Mouse (Mus musculus) embryonic stem cell, embryonic (primary cell): ENCODE measurements around the gene Mrgprd.

Source experiments
- CTCF ChIA-PET, 4 experiments: fragments of 300-600 bp in 2 of 4; fragments of 350-600 bp in 2 of 4; sonication (Branson Sonifier 250); formaldehyde crosslinking; loops; one replicate each; lab custom pipeline; 2022; ENCODE audit warnings: inconsistent platforms in 2 of 4; lab: Charles Lee
- POLR2A ChIA-PET, 4 experiments: fragments of 300-600 bp in 2 of 4; fragments of 350-600 bp in 2 of 4; sonication (Branson Sonifier 250); formaldehyde crosslinking; loops; one replicate each; lab custom pipeline; 2022; ENCODE audit warnings: antibody characterized with exemption in 4 of 4, inconsistent platforms in 1 of 4; lab: Charles Lee

Gene Mrgprd

GRCm38 (mm10) chr7:145314785-145315411 is at the start of gene Mrgprd:
Gene Mrgprd, plus strand, starts transcription at chr7:145314835.
- POLR2A ChIA-PET = interaction anchor here in 2 of 4 experiments (0.5 to 2.4 kb wide), 5 partner anchors 10 to 77 kb away, joined by 3 to 11 read pairs (median 6); no protein-coding TSS in a partner anchor
- CTCF ChIA-PET = no interaction called here

DNA sequence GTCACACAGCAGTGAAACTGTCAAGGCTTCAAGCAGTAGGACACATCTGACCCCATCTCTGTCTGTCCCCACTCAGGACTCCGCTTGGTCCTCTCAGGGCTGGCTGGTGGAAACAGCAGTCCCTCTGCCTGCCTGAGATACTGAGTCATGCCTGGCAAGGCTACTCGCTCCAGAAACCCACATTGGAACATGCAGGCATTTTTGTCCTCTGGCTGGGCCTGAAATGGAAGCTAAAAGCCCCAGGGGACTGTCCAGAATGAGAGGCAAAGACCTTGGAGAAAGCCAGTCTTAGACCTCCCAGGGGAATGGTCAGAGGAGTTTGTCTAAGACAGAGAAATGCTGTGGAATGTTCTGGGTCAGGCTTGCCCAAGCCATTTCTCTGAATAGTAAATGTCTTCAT is 48.6 kb upstream of the Mrgprd start:
- ChIA-PET POLR2A (interaction anchor here in 1 of 4 experiments (1.4 kb wide), 1 partner anchor 14 kb away, joined by 4 read pairs; no protein-coding TSS in a partner anchor), CTCF (interaction anchor here in 1 of 4 experiments (1.0 kb wide), 1 partner anchor 13 kb away, joined by 4 read pairs; no protein-coding TSS in a partner anchor)

DNA sequence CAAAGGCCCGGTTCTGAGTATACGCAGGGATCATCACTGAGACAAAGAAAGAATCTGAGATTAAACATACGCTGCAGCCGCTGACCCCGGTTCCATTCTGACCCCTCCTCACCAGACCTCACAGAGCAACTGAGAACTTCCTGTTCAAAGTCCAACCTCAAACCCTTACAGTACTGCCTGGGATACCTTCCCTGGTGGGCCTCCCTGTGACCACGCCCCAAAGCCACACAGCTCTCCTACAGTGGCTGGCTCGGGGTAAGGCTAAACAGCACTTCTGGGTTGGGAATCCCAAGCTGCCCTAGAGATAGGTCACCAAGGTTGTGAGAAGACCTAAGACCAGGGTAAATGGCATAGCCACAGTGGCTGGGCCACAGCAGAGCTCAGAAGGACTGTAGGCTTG is 45.7 kb upstream of the Mrgprd start:
- CTCF ChIA-PET = interaction anchor here in 1 of 4 experiments (1.1 kb wide), 1 partner anchor 25 kb away, joined by 5 read pairs; no protein-coding TSS in a partner anchor
- POLR2A ChIA-PET = interaction anchor here in 1 of 4 experiments (0.6 to 1.7 kb wide), 4 partner anchors 15 to 113 kb away, joined by 3 to 8 read pairs (median 4); partner anchors contain the start of gene Tpcn2

- ChIA-PET POLR2A (interaction anchor here in 2 of 4 experiments (0.6 to 1.1 kb wide), 3 partner anchors 13 to 43 kb away, joined by 3 to 5 read pairs (median 4); partner anchors contain the start of gene Tpcn2 (in 1 of the 2)), CTCF (interaction anchor here in 1 of 4 experiments (0.6 kb wide), 1 partner anchor 495 kb away, joined by 3 read pairs; no protein-coding TSS in a partner anchor)
Measured at GRCm38 (mm10) chr7:145270955-145271354, 43.7 kb upstream of the Mrgprd start.

- ChIA-PET POLR2A (interaction anchor here in 1 of 4 experiments (1.6 kb wide), 1 partner anchor 20 kb away, joined by 3 read pairs; no protein-coding TSS in a partner anchor), CTCF (no interaction called here)
Measured at GRCm38 (mm10) chr7:145275488-145275887, 39.1 kb upstream of the Mrgprd start.

DNA sequence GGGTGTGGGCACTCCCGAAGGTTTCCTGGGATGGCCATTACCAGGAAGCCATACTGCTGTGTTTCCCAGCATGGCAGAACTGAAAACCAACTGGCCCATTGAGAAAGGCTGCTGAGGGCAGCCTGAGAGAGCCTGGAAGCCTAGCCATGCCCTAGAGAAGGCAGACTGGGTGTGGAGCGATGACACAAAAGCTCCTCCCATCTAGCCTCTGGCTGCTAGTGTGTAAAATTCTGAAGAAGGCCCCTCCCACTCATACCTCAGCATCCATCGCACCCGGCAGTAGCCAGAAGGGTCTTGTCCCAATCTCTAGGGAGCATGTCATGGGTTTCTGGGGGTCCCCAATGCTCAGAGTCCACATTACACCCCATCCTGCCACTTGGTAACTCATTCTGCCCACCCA is 33.2 kb upstream of the Mrgprd start:
- POLR2A ChIA-PET = interaction anchor here in 2 of 4 experiments (0.7 to 1.4 kb wide), 8 partner anchors 8 to 346 kb away, joined by 3 to 4 read pairs (median 3); no protein-coding TSS in a partner anchor
- CTCF ChIA-PET = interaction anchor here in 2 of 4 experiments (0.5 to 1.1 kb wide), 3 partner anchors 14 to 1208 kb away, joined by 3 to 6 read pairs (median 3); no protein-coding TSS in a partner anchor

DNA sequence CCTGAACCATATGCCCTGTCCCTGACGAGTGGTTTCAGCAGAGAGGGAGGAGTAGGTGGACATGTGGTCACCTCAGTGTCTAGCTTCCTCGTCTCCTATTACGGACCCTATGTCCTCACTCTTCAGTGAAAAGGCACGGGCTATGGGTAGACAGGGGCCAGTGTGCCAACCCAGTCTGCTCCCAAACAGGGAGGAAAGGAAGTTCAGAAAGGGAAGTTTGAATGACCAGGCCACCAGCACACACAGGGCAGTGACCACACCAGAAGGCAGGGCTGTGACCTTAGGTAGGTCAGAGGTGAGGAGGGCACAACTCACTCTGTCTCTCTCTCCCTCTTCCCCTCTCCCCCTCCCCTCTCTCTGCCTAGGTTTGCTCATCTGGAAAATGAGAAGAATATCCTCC is 31.6 kb upstream of the Mrgprd start:
- ChIA-PET POLR2A (interaction anchor here in 3 of 4 experiments (0.6 to 2.3 kb wide), 13 partner anchors 9 to 449 kb away, joined by 3 to 18 read pairs (median 5); partner anchors contain the start of gene Mrgprf (in 1 of the 3)), CTCF (interaction anchor here in 3 of 4 experiments (1.1 to 1.6 kb wide), 6 partner anchors 10 to 57 kb away, joined by 3 to 19 read pairs (median 3); no protein-coding TSS in a partner anchor)

DNA sequence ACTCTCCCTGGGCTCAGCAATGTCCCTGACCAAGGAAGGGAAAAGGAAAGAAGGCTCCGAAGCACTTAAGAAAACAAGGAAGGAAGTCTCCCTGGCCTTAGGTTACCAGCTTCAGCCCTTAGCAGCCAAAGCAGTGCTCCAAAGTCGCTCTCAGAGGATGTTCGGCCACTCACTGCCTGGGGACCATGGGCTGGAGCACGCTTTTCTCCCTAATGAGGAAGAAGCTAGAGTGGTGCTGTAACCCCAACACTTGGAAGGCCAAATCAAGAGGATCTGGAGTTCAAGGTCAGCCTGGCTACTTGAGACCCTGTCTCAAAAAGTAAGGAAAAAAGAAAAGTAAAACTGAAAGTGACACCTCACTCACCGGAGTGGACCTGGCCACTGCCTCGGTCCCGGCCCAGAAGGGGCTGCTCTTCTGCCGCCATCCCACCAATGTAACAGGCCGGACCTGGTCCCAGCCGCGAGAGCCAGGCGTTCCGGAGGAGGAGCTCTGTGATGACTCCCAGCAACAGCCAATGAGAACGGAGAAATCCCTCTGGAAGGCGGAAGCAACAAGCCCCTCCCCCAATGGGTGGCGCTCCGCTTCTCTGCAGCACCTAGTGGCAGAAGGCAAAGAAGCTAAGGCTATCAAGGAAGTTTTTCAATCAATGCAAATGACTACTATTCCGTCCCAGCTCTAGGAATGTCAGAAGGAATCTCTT is 31.0 kb upstream of the Mrgprd start, which contains the start of gene Tpcn2:
Gene Tpcn2 (minus strand): TSS at position 525 of the 701 bp plus-strand sequence.
- ChIA-PET POLR2A (interaction anchor here in 3 of 4 experiments (0.5 to 2.3 kb wide), 60 partner anchors 9 to 1454 kb away, joined by 3 to 18 read pairs (median 4); partner anchors contain the start of genes Ccnd1 (in 2 of the 3), Cttn (in 1 of the 3), Fadd (in 1 of the 3) and LTO1 (in 1 of the 3)), CTCF (interaction anchor here (0.5 to 1.6 kb wide), 38 partner anchors 10 to 379 kb away, joined by 3 to 29 read pairs (median 4); partner anchors contain the start of genes Ccnd1 (in 1 of the 4) and Mrgprf (in 1 of the 4))

- CTCF ChIA-PET = interaction anchor here (0.5 to 1.6 kb wide), 35 partner anchors 9 to 1819 kb away, joined by 3 to 29 read pairs (median 4); partner anchors contain the start of genes Ccnd1 (in 1 of the 4) and Mrgprf (in 1 of the 4)
- POLR2A ChIA-PET = interaction anchor here in 3 of 4 experiments (0.5 to 2.3 kb wide), 55 partner anchors 9 to 1454 kb away, joined by 3 to 18 read pairs (median 4); partner anchors contain the start of genes Ccnd1 (in 2 of the 3), Cttn (in 1 of the 3), Fadd (in 1 of the 3) and LTO1 (in 1 of the 3)
Measured at GRCm38 (mm10) chr7:145284293-145284692, 30.3 kb upstream of the Mrgprd start.

DNA sequence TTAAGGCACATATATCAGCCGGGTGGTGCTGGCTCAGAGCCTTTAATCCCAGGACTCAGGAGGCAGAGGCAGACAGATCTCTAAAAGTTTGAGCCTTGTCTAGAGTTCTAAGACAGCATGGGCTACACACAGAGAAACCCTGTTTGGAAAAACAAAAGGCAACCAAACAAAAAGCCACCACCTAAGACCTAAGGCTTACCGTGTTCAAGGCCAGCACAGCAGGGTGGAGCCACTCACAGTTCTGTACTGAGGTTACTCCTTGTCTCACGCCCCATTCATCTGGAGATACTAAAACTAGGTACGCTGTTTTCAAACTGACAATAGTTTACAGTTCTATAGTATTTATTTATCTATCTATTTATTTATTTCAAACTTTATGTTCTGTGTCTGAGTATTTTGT is 29.2 kb upstream of the Mrgprd start:
- CTCF ChIA-PET = interaction anchor here in 1 of 4 experiments (0.5 kb wide), 1 partner anchor 429 kb away, joined by 8 read pairs; no protein-coding TSS in a partner anchor
- POLR2A ChIA-PET = interaction anchor here in 1 of 4 experiments (2.1 kb wide), 1 partner anchor 17 kb away, joined by 8 read pairs; no protein-coding TSS in a partner anchor

DNA sequence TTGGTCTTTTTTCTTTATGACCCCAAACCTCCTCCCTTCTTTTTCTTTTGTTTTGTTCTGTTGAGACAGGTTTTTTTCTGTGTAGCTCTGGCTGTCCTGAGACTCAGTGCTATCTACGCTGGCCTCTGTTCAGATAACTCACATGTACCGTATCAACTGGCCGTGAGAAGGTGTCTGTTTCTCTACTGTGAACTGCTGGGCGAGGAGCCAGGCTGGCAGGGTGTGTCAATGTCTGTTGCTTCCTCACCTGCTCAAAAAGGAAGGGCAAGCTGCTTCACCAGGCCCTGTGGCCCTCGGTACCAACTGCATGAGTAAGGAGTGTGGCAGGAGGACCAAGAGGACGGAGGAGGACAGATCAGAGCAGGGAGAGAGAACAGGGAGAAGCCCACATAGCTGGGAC is 27.2 kb upstream of the Mrgprd start:
- ChIA-PET POLR2A (interaction anchor here in 2 of 4 experiments (0.7 to 2.1 kb wide), 3 partner anchors 15 to 25 kb away, joined by 3 to 8 read pairs (median 3); no protein-coding TSS in a partner anchor), CTCF (interaction anchor here (0.6 to 1.4 kb wide), 6 partner anchors 12 to 34 kb away, joined by 3 to 6 read pairs (median 3); no protein-coding TSS in a partner anchor)

DNA sequence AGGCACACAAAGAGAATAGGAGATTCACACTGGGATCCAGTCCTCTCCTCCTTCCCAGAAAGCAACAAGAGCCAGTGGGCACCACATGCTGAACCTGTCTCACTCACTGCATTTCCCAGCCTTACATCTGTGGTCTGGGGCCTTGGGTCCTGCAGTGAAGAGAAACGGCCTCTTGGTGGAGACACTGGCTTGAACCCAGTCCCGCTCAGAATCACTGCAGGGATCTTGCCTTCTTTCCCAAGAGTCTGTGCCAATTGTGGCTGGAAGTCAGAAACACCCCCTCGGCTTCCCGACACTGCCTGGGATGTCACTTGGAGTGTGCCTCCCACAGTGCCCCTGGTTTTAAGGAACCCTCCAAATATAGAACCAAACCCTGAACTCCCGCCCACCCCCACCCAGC is 25.3 kb upstream of the Mrgprd start:
- POLR2A ChIA-PET = interaction anchor here in 2 of 4 experiments (1.0 kb wide), 2 partner anchors 38 to 42 kb away, joined by 3 read pairs; no protein-coding TSS in a partner anchor
- CTCF ChIA-PET = interaction anchor here in 3 of 4 experiments (0.6 to 1.7 kb wide), 4 partner anchors 10 to 50 kb away, joined by 4 to 8 read pairs (median 5); partner anchors contain the start of gene Mrgprf (in 1 of the 3)

DNA sequence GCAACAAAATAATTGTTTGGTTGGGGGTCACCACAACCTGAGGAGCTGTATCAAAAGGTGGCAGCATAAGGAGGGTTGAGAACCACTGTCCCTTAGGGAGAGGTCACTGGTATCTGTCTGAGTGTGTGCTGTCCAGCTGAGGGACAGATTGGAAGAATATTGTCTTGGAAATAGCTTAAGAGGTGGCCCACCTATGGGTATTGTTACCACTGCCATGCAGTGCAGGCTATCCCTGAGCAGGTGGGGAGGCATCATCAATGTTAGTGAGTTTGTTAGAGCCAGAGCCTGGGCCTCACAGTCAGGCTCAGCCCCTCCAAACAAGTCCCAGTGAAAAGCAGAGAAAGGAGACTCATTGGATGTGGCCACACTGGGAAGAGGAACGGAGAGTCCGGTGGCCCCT is 22.8 kb upstream of the Mrgprd start:
- POLR2A ChIA-PET = interaction anchor here in 1 of 4 experiments (1.1 to 1.8 kb wide), 3 partner anchors 17 to 58 kb away, joined by 3 to 5 read pairs (median 3); no protein-coding TSS in a partner anchor
- CTCF ChIA-PET = interaction anchor here in 1 of 4 experiments (0.6 to 2.7 kb wide), 3 partner anchors 8 to 356 kb away, joined by 4 to 19 read pairs (median 4); partner anchors contain the start of gene Tpcn2

- ChIA-PET POLR2A (interaction anchor here in 2 of 4 experiments (0.8 to 1.8 kb wide), 4 partner anchors 9 to 59 kb away, joined by 3 to 9 read pairs (median 3); partner anchors contain the start of gene Tpcn2 (in 1 of the 2)), CTCF (interaction anchor here (0.6 to 2.7 kb wide), 9 partner anchors 9 to 1318 kb away, joined by 3 to 19 read pairs (median 5); partner anchors contain the start of gene Tpcn2 (in 2 of the 4))
Measured at GRCm38 (mm10) chr7:145292726-145293125, 21.9 kb upstream of the Mrgprd start.

DNA sequence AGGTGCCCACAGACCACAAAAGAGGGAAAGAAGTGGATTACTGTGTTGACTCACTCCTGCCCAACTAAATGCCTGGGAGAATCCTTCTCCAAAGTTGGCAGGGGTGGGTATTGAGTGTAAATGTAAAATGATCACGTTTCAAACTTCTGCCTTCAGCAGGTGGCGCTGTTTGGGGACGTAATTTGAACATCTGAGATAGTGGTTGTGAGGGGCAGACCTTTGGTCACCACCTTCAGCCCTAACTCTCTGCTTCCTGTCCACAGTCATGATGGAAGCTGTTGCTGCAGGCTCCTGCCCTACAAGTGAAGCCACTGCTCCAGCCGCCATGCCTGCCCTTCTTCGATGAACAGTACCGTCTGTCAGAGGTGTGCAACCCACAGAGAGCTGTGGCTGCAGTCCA is 20.8 kb upstream of the Mrgprd start:
- CTCF ChIA-PET = interaction anchor here in 3 of 4 experiments (0.6 to 2.7 kb wide), 14 partner anchors 9 to 47 kb away, joined by 3 to 19 read pairs (median 4); partner anchors contain the start of gene Tpcn2 (in 2 of the 3)
- POLR2A ChIA-PET = interaction anchor here in 2 of 4 experiments (0.7 to 2.4 kb wide), 7 partner anchors 9 to 1188 kb away, joined by 3 to 9 read pairs (median 5); partner anchors contain the start of gene Tpcn2 (in 1 of the 2)

GRCm38 (mm10) chr7:145298666-145299490 is 15.8 kb upstream of the Mrgprd start:
- CTCF ChIA-PET = interaction anchor here in 1 of 4 experiments (0.7 to 1.3 kb wide), 3 partner anchors 9 to 39 kb away, joined by 3 to 8 read pairs (median 3); no protein-coding TSS in a partner anchor
- POLR2A ChIA-PET = interaction anchor here in 2 of 4 experiments (0.6 to 1.0 kb wide), 2 partner anchors 16 to 17 kb away, joined by 3 to 6 read pairs; partner anchors contain the start of gene Mrgprd (in 1 of the 2)
